Mouse (Mus musculus): ENCODE data around the gene Prdx3.
A peak's percentile ranks its signal among the peaks of the same experiment; 100 is the strongest.

GRCm38 (mm10) chr19:60837747-60838146 is 36.6 kb downstream of the Prdx3 start:
- no peak for TF ChIP-seq POLR2A (IDR thresholded peaks at IDR 0.05; ENCODE audit: extremely low read depth, insufficient read depth, low read length)
- peak; percentile 83 for TF ChIP-seq CTCF (IDR thresholded peaks at IDR 0.05; ENCODE audit: low read depth, low read length)
